Comparison of ENCODE assay signal across 17 mouse cellular contexts in genomic region chr4:105182249-105182648, GRCm38 (mm10). TPM values are rescaled to one million over a fixed set of nuclear protein-coding genes. Genes with fewer than 3 reads are reported as not detected.
A peak's percentile ranks its signal among the peaks of the same experiment; 100 is the strongest.
DNase-seq lines count a peak whose midpoint lies in the region; ATAC-seq and TF ChIP-seq lines count a peak whose summit lies in the region.
"Had no signal": no experiment of that assay in that cellular context is flagged by ENCODE, and none has a peak within 500 bp of the region (broad histone marks: within the 10 kb centered on the region; RNA-seq: fewer than 3 reads in every experiment).

No protein-coding gene starts in this region.

- no peak overlapping the region for H3K9ac ChIP-seq in limb, embryonic 12.5 days (replicated peaks)
- no peak overlapping the region for H3K9ac ChIP-seq in forebrain, embryonic 15.5 days (replicated peaks)
- no peak overlapping the region for H3K9ac ChIP-seq in hindbrain, postnatal 0 days (replicated peaks; ENCODE audit: low read length)
- no peak overlapping the region for H3K9ac ChIP-seq in neural tube, embryonic 13.5 days
- H3K9ac ChIP-seq: embryonic facial prominence, embryonic 13.5 days; limb, embryonic 13.5 days had no signal

- H3K4me3 ChIP-seq in limb, embryonic 12.5 days (replicated peaks) = no peak overlapping the region
- H3K4me3 ChIP-seq in limb, embryonic 10.5 days = no peak overlapping the region
- H3K4me3 ChIP-seq in forebrain, embryonic 15.5 days = no peak overlapping the region
- H3K4me3 ChIP-seq in hindbrain, postnatal 0 days (ENCODE audit: low read length) = no peak overlapping the region
- no peak overlapping the region for H3K4me3 ChIP-seq in neural tube, embryonic 13.5 days
- H3K4me3 ChIP-seq: embryonic facial prominence, embryonic 13.5 days; limb, embryonic 13.5 days had no signal

- H3K4me1 ChIP-seq in limb, embryonic 12.5 days (replicated peaks) = peaks cover 49% of the 10 kb centered on the region
- H3K4me1 ChIP-seq in limb, embryonic 10.5 days = peaks cover 49% of the 10 kb centered on the region
- peaks cover 67% of the 10 kb centered on the region for H3K4me1 ChIP-seq in forebrain, embryonic 15.5 days
- peaks cover 23% of the 10 kb centered on the region for H3K4me1 ChIP-seq in hindbrain, postnatal 0 days (ENCODE audit: insufficient read depth, low read length)
- peaks cover 85% of the 10 kb centered on the region for H3K4me1 ChIP-seq in neural tube, embryonic 13.5 days (replicated peaks)

- no peaks in the 10 kb centered on the region for H3K27me3 ChIP-seq in limb, embryonic 12.5 days
- no peaks in the 10 kb centered on the region for H3K27me3 ChIP-seq in limb, embryonic 10.5 days (ENCODE audit: low read depth, poor library complexity, severe bottlenecking)
- H3K27me3 ChIP-seq in forebrain, embryonic 15.5 days = no peaks in the 10 kb centered on the region
- H3K27me3 ChIP-seq in hindbrain, postnatal 0 days (ENCODE audit: insufficient read depth, low read length) = no peaks in the 10 kb centered on the region
- H3K27me3 ChIP-seq in neural tube, embryonic 13.5 days = no peaks in the 10 kb centered on the region
- H3K27me3 ChIP-seq: embryonic facial prominence, embryonic 13.5 days; limb, embryonic 13.5 days had no signal

- peak overlapping the region; percentile 7; the same call in 1 of the 2 replicates for H3K27ac ChIP-seq in limb, embryonic 12.5 days
- H3K27ac ChIP-seq in limb, embryonic 10.5 days = no peak overlapping the region
- H3K27ac ChIP-seq in forebrain, embryonic 15.5 days (replicated peaks) = peak overlapping the region; percentile 94
- H3K27ac ChIP-seq in hindbrain, postnatal 0 days = peak overlapping the region; percentile 76
- peak overlapping the region; percentile 93 for H3K27ac ChIP-seq in neural tube, embryonic 13.5 days (replicated peaks)
- H3K27ac ChIP-seq: embryonic facial prominence, embryonic 13.5 days; limb, embryonic 13.5 days had no signal

- TF ChIP-seq CTCF in hindbrain, postnatal 0 days (IDR thresholded peaks at IDR 0.05; ENCODE audit: low read depth) = no peak

- H3K9me3 ChIP-seq in limb, embryonic 12.5 days = no peaks in the 10 kb centered on the region
- no peaks in the 10 kb centered on the region for H3K9me3 ChIP-seq in limb, embryonic 10.5 days (replicated peaks)
- no peaks in the 10 kb centered on the region for H3K9me3 ChIP-seq in forebrain, embryonic 15.5 days
- H3K9me3 ChIP-seq in hindbrain, postnatal 0 days (ENCODE audit: low read length) = no peaks in the 10 kb centered on the region
- H3K9me3 ChIP-seq in neural tube, embryonic 13.5 days = no peaks in the 10 kb centered on the region
- H3K9me3 ChIP-seq: embryonic facial prominence, embryonic 13.5 days; limb, embryonic 13.5 days had no signal

- no peak; the same call in 1 of the 2 replicates for ATAC-seq in limb, embryonic 12.5 days (ENCODE audit: insufficient number of reproducible peaks, insufficient read depth, low FRiP score, low TSS enrichment, low read depth)
- no peak for ATAC-seq in forebrain, embryonic 15.5 days (replicated peaks)
- peak; percentile 74 for ATAC-seq in hindbrain, postnatal 0 days
- peak; percentile 44; the same call in 1 of the 2 replicates for ATAC-seq in neural tube, embryonic 13.5 days (ENCODE audit: low read depth)

- no peak for DNase-seq in limb, embryonic 10.5 days (ENCODE audit: low spot score)
- peak; percentile 57 for DNase-seq in hindbrain, postnatal 0 days (ENCODE audit: low spot score)
- no peak for DNase-seq in ovary, adult 18-20 months (ENCODE audit: low spot score)
- no peak for DNase-seq in thymus, postnatal 36 days
- no peak for DNase-seq in spleen, postnatal 10 days (ENCODE audit: low spot score in 2 of 2)
- DNase-seq: adrenal gland, adult 8-10 months; cerebellum, postnatal 14 days; heart, postnatal 10 days; kidney, adult 18-20 months; lung, adult 18-20 months; right cerebral cortex, adult 18-20 months had no signal

- no peak overlapping the region for H3K4me2 ChIP-seq in limb, embryonic 12.5 days
- H3K4me2 ChIP-seq in forebrain, embryonic 15.5 days (replicated peaks) = no peak overlapping the region
- no peak overlapping the region for H3K4me2 ChIP-seq in hindbrain, postnatal 0 days (ENCODE audit: low read depth, low read length)
- H3K4me2 ChIP-seq in neural tube, embryonic 13.5 days = no peak overlapping the region
- H3K4me2 ChIP-seq: embryonic facial prominence, embryonic 13.5 days; limb, embryonic 13.5 days had no signal

- H3K36me3 ChIP-seq in limb, embryonic 12.5 days = peaks cover 44% of the 10 kb centered on the region
- peaks cover 74% of the 10 kb centered on the region for H3K36me3 ChIP-seq in limb, embryonic 10.5 days
- no peaks in the 10 kb centered on the region for H3K36me3 ChIP-seq in forebrain, embryonic 15.5 days
- H3K36me3 ChIP-seq in hindbrain, postnatal 0 days (ENCODE audit: insufficient read depth, low read length) = no peaks in the 10 kb centered on the region
- H3K36me3 ChIP-seq in neural tube, embryonic 13.5 days = no peaks in the 10 kb centered on the region

- 63% methylated on average over 5 of the region's 5 CpGs for WGBS in limb, embryonic 12.5 days
- 73% methylated on average over 5 of the region's 5 CpGs for WGBS in limb, embryonic 10.5 days
- 15% methylated on average over 5 of the region's 5 CpGs for WGBS in forebrain, embryonic 15.5 days
- 43% methylated on average over 5 of the region's 5 CpGs for WGBS in hindbrain, postnatal 0 days
- WGBS in neural tube, embryonic 13.5 days = 33% methylated on average over 5 of the region's 5 CpGs

RNA-seq across cellular contexts. Expression of gene Plpp3, which starts 25.1 kb away (rescaled TPM):
- polyA plus RNA-seq in limb, embryonic 12.5 days (2016; fragmentation: Nextera tagmentation; extraction: Ambion mirVana) = 96.0 and 110 TPM in 2 replicates
- polyA plus RNA-seq in limb, embryonic 10.5 days (2016; fragmentation: Nextera tagmentation; extraction: Ambion mirVana) = 58.9 and 75.2 TPM in 2 replicates
- polyA plus RNA-seq in forebrain, embryonic 15.5 days (2015; fragmentation: Nextera tagmentation; extraction: Ambion mirVana) = 74.4 and 75.6 TPM in 2 replicates
- total RNA-seq in hindbrain, postnatal 0 days (2014; rRNA removed) = 167 and 174 TPM in 2 replicates
- polyA plus RNA-seq in hindbrain, postnatal 0 days (2015; fragmentation: Nextera tagmentation; extraction: Ambion mirVana) = 180 and 198 TPM in 2 replicates
- polyA plus RNA-seq in neural tube, embryonic 13.5 days (2015; fragmentation: Nextera tagmentation; extraction: Ambion mirVana) = 70.9 and 78.5 TPM in 2 replicates
- total RNA-seq: megakaryocyte progenitor cell, adult 5-6 weeks had no signal

Comparison
In these comparisons a context has a peak if more than half of its experiments do, and no peak if none do; other contexts are left out.
1. ATAC-seq: peak in hindbrain, postnatal 0 days (single experiment) and neural tube, embryonic 13.5 days (single experiment); none in limb, embryonic 12.5 days (single experiment) and forebrain, embryonic 15.5 days (single experiment).